Mouse (Mus musculus) urinary bladder, postnatal 10 days (tissue): ENCODE measurements at regions not wholly inside any gene's neighbourhood (a gene's known extent, or its start where the extent isn't known, plus 50 kb on each side); places are given as distances from the start of the nearest gene placed in this dataset.

Experiments used
- DNase-seq: peaks from one replicate; pipeline ENCODE4 v3.0.0; 2022; ENCODE audit warnings: low spot score

DNA sequence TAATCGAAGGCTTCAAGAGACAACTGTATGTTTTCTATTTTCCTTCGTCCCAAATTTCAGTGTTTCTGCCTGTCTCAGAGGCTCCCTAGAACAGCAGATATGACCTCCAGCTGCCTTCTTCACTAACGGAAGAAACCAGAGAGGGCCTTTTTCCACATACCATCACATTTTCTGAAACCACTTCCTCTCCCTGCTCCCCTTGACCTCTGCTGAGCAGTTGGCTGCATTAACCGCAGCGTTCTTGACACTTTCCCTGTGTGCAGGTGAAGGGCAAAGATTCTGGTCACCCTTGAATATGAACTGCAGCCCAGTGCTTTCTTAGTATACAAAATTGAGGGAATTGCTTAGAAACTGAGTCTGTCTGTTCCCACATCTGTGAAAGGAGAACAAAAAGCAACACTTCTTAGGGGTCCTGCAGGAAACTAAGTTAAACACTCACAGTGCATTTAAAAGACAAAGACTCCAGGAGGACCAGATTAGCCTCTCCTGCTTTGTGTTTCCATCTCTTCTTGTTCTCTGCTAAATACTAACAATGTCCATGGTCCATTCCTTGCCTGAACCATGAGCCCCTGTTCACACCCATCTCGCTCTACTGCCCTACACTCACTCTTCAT lies 98.4 kb downstream of the Akap11 start:
- DNase-seq = no peak

DNA sequence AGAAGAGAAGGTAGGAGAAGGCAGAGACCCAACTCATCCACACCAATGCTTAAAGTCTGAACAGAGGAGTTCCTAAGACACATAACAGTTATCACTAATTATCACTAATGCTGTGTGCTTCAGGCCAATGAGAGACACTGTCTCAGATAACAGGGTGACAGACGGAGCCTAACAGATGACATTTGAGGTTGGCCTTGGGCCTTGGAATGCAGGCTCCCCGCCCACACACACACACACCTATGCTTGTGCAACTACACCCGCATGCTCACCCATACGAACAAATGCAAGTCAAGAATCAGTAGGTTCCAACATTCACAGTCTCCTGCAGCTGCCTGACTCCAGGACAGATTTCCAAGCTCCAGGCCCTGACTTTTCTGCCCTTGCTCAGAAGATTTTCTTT lies 100.0 kb downstream of the Akap11 start:
- no peak for DNase-seq

DNA sequence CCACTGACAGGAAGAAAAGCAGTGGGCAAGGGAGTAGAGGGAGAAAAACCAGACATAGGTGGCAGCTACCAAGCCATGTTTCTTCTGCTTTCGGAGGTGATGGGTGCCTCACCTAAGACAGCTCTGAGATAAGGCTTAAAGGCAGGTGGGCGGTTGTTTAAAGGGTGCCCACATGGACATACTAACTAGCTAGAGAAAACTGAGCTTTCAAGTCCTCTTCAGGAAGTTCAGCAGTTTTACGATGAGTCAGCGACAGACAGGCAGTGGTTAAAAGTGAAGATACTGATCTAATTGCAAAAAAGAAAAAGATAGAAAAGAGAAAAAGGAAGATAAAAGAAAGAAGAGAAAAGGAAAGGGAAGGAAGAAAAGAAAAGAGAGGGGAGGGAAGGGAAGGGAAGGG lies 100.6 kb downstream of the Akap11 start:
- no peak for DNase-seq

DNA sequence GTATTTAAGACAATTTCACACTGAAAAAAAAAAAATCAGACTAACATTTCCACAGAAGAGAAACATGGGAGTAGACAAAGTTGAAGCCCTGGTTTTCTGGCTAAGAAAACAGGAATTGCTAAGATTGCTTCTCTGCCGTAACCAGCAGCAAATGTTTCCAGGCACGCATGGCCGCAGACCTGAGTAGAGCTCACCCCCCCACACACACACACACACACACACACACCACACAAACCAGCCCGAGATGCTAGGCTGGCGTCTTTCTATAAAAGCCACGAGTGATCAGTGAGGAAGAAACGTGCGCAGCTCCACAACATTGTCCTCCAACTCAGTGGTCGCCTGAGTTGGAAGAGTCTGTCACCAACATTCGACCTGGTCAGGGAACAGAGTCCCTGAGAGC lies 101.0 kb downstream of the Akap11 start:
- no peak for DNase-seq

DNA sequence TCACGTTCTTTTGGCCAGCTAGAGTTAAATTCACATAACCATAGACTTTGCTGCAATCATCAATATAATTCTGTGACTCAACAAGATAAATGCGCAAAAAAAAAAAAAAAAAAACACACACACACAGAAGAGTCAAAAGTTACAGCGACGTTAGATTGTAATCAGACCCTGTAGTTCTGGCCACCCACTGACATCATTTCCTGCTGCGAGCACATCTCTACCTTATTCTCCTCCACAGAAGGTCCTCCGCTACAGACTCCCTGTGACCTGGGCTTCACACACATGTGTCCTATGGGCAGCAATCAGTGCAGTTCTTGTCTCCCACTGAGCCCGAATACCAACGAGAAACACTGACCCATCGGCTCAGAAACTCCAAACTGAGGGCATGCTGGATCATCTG lies 101.9 kb downstream of the Akap11 start:
- DNase-seq = no peak

DNA sequence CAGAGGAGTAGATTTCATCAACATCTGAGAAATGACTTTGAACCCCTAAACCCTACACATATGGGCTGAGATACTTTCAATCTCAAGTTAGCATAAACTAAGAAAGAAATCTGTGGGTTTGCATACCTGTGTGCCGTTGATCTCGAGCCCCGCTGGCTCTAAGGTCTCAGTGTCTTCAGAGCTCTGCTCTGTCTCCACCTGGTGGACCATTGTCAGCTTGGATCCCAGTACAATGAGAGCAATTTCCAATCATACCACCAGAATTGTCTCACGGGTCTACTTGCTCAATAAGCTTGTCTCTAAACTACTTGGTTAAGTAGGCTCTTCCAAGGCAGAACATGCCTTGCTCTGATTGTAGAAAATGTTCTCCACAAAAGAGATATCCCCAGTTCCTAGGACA lies 102.5 kb downstream of the Akap11 start:
- no peak for DNase-seq

DNA sequence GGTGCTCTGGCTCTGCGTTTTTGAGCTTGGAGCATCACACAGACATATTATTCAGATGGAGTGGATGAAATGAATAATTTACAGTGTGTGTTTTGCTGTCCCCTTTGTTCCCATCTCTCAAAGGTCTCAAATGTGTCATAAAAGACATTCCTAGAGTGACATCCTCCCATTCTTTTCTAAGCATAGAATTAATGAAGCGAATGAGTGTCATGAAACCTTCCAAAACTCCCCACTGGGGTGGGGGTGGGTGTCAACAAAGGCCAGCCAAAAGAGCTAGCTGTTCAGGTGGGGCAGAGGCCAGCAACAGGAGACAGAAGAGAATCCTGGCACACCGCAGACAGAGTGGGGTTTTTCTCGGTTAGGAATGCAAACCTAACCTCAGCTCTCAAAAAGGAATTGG lies 104.1 kb downstream of the Akap11 start:
- DNase-seq = no peak

DNA sequence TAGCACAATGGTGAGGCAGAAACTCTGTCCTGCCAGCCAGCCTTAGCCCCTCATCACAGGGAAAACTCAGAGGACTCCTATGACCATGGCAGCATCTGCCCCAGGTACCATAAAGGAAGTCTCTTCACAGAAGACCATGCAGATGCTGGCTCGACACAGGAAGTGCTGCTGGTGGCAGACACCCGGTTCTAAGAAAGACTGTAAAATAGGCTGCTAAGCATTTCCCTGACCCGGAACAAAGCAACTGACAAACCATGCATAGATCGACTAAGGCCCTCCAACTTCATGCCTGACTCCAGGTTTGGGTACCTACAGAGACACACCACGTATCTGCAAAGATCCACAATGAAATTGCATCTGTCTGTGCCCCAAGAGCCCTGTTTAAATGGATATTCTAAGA lies 104.7 kb downstream of the Akap11 start:
- no peak for DNase-seq

DNA sequence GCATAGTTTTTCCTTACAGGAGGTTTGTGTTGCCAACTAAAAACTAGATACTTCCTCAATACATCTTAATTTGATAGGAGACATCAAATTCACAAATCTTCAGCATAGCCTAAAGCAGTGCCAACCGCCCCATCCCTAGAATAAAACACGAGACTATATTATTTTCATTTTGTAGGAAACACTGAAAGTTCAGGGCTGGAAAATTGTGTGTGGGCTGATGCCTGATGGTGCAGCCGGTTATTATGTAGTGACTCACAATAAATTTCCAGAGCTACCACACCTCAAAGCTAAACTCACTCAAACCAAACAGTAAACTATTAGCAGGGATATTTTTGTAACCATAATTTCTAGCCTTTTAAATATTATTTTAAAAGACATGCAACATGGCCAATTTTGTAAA lies 105.2 kb downstream of the Akap11 start:
- no peak for DNase-seq

DNA sequence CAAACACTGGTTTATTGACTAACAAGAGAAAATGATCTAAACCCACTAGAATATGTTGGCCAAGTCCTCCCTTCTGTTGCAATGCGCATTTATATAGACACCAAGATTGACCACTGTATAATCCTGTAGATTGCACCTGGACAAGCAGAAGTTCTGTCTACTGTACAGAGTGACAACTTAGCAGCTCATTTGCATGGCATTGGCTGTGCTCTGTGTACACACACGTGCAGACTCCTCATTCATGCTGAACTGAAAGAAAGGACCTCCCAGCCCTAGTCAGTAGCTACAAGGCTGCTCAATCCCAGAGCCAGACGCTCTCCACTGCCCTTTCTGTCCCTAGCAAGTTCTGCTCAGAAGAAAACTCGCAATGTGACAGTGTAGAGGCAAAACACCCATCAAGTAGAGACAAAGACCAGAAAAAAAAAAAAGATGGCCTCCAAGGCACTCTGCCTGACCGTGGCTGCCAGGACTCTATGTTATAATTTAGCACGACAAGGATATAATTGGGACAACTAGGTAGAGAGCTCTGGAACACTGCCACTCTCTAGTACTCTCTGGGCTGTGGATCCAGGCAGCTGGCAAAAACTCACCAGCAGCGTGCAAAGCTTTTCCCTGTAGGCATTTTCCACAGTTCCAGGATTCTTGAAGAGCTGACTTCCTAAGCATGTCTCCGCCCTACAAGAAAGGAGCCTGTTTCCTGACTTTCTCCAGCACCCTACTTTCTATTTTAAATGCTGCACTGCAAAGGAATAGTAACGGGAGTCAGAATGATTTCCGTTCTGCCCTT lies 108.2 kb downstream of the Akap11 start:
- DNase-seq = no peak

DNA sequence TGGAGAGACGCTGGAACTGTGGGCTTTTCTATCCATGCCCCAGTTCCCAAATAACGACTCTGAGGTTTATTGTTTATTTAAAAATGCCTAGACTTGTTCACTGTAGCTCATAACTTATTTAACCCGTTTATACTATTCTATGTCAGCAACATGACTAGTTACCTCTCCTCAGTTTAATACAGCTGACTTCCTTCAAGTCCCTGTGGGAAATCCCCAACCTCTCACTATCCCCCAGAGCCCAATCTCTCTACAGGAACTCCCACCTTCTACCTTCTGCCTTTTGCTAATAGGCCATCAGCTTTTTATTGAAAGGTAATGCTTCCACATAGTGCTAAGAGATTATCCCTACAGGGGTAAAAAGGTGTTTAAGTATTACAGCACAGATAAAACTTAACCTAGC lies 109.5 kb downstream of the Akap11 start:
- no peak for DNase-seq

DNA sequence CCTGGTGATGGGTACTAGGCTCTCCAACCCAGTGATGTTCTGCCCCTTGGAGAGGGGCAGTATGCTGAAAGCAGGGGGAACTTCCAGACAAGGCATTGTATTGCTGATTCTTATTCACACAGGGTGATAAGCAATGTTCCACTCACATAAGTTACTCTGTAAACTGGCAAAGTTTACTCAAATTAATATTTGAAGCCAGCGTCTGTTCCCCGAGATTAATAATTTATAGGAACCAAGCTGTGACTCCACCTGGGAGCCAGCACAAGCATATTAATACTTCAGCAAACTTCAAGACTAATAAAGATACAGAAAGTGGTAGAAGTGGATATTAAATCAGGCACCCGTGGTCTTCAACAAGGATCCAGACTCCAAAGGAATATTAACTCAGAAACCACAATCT lies 114.0 kb downstream of the Akap11 start:
- no peak for DNase-seq

DNA sequence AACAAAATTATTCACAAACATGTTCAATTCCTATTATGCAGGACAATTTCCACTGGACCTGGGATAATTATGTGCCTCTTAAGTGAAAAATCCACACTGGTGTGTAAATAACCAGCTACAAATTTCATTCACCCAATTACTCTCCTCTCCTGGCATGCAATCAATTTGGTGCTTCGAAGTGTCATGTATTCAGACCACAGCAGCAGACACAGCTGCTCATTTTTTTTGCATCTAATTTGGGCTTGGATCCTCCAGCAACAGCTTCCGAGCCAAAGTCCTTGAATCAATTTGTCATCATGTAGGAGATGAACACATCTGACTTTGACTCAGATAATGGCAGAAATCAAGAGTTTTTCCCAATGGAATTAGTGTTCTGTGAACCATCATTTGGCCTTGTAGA lies 113.1 kb upstream of the Tnfsf11 start:
- no peak for DNase-seq

DNA sequence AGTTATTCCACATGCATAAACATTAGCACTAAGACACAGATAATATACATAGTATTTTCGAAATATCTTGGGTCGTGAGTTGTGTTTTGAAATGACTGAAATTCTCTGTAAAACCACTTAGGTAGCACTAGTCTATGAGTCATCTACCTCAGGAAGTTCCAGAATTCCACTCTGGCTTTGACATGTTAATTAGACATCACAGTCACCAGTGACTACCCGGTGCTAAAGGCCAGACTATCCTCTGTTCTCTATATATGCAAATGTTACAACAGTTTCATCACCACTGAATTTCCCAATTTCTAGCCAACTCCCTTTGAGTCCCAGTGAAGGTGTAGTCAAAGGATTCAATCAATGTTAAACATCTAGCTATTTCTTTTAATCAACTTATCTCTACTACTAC lies 112.3 kb upstream of the Tnfsf11 start:
- DNase-seq = no peak

DNA sequence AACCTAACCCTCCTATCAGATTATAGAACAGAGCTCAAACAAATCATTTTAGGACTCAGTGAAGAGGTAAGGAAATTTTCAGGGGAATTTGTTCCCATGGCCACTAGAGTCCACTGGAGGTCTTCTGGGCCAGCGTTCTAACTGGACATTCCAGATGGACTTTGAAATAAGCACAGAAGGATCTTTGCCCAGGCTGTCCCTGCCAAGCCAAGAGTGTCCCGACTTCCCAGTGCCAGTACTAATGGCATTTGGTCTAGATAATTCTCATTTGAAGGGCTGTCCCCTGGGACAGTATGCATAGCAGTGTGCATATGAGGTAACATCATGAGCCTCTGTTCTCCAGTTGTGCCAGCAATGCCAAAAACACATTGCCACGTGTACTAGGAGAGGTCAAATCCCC lies 97.7 kb upstream of the Tnfsf11 start:
- no peak for DNase-seq

DNA sequence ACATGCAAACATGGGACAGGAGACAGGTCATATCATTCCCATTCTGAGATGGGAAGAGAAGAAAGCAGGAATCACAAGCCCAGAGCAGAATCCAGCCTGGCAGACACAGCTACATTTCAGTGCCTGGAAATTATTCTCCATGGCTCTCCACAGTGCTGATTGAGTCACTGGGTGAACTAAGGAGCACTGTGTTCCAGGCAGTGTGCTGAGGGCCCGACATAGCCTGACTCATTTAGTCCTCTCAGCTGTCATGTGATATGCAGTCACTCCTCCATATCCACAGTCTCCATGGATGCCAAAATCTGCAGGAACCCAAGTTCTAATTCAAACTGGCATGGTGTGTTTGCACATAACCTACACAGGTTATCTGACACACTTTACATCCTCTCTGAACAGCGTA lies 90.1 kb upstream of the Tnfsf11 start:
- no peak for DNase-seq

DNA sequence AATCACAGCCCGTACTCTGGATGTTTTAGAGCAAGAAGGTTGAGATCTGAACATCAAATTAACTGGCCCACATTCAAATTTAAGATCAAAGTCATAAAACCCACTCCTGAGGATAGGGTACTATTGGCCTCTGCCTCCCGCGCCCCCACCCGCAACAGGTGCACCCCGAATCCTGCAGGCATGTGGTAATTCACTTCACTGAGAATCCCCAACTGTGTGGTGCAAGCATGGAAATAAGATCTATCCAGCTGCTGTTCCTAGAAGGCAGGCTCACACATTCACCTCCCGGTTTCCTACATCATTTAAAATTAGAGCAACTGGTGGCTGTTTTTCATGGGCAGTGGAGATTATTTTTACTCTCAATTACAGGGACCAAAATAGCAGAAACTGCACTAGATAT lies 87.8 kb upstream of the Tnfsf11 start:
- DNase-seq = no peak

DNA sequence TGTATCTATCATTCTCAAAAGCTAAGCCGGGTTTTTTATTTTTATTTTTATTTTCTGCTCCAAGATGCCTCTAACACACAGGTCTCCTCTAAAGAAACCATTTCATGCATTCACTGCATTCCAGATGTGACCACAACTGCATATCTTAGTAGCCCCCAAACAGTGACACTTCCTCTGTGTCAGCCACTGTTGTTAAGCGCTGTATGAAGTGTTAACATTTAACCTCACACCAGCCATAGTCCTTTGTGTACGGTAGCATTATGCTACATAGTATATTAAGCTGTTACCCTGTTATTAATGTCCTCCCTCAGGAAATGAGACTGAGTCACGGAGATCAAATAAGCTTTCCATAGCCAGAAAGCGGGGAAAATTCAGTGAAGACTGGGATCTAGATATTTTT lies 79.2 kb upstream of the Tnfsf11 start:
- no peak for DNase-seq

DNA sequence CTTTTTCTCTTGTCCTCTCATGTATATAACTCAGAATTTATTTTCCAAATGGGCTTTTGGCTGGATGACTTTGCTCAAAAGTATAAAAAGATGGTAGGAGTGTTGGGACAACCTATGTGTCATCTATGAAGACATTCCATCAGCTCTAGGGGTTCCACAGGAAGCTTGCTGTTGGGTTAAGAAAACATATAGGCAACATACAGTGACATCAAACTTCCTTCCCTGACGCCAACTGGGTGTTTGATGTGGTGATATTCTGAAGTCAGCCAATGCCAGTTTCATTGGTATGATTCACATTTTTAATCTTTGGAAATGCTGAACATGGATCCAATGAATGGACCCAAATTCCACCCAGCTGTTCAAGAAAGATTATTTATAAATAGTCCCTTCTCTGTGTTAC lies 76.5 kb upstream of the Tnfsf11 start:
- DNase-seq = no peak

DNA sequence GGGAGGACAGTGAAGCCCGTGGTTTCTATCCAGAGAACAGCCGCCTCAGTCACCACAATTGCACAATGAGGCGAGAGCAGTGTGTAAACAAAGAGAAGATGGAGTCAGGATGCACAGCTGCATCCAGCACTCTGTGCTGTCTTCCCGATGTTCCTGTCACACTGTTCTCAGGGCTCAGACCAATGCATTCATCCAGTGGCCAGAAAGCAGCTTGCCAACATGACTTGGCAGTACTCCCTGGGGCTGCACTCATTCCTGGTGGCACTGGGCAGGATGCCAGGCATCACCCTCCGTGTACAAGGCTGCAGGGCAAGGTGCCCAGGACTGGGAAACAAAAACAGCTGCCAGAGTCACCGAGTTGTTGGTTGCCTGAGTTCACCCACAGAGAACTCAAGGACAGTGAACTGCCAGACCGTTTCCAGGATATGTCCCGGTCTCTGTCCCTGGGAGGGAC lies 75.4 kb upstream of the Tnfsf11 start:
- DNase-seq = peak; percentile 22

DNA sequence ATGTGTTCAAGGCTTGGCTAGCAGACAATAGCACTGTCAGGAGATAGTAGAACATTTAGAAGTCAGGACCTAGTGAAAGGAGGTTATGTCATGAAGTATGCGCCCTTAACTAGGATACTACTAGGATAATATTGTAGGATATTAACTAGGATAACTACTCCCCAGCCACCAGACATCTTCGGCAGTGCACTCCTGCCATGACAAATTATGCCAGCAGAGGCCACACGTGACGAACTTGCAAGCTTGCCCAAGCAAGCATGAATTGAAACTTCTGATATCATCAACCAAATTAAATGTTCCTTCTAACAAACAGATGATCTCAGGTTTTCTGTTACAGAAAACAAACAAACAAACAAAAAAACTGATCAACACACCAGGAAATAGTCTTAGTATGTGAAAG lies 72.2 kb upstream of the Tnfsf11 start:
- no peak for DNase-seq

DNA sequence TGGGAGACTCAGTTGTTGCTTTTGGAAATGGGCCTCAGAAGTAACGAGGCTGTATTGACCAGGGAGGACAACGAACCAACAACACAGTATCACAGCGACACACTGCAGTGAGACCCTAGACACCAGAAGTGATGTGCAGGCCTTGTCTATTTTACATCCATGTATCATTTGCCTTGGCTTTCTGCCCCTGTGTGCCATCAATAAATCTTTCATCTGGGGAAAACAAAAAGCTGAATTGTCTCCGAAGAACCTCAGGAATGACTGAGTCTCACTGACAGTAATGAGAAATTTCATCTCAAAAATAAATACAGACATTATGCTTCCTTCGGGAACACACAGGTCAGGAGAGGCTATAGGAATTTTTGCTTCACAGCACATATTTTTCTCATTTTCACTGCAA lies 68.7 kb upstream of the Tnfsf11 start:
- DNase-seq = no peak

DNA sequence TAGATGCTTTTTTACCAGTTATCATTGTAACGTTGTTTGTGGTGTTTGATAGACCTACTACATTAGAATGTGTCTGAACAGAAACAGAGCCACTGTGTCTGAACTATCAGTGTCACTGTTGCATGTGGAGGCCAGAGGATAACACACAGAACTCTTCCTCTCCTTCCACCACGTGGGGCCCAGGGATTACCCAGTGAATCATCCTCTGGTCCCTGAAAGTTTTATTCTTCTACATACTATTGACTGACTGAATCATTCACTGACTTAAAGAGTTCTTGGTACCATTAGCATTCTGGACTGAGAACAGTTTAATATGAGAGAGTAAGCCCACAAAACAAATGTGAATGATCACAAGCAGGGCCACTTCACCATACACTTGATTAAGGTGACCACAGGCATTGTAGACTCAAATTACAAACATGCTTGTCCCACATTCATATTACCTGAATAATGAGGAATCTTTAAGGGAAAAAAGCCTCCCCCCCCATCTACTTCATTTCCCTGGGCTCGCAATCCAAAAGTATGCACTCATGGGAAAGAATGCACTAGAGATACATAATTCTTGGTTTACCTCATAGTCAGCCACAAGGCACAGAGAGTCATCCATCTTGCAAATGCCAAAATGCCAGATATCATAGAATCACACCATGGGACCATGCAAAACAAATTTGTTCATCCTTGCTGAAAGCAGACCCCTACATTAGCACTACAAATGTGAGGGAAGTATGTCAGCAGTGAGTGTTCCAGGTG lies 68.1 kb upstream of the Tnfsf11 start:
- DNase-seq = no peak
